Mouse (Mus musculus) G1E (cell line): ENCODE results near the gene Lrrc25.

Experiments
- CTCF ChIP-seq: IDR thresholded peaks from 2 replicates; pipeline ENCODE4 v1.5.1; 2012; ENCODE audit warnings: low read depth, low read length, inconsistent platforms, mixed read lengths
- GATA1 ChIP-seq: IDR thresholded peaks from 2 replicates; pipeline ENCODE4 v1.6.1; 2012; ENCODE audit warnings: borderline replicate concordance, low read length, inconsistent platforms, mixed read lengths
- GATA2 ChIP-seq: IDR thresholded peaks from 2 replicates; pipeline ENCODE4 v1.6.1; 2012; ENCODE audit warnings: low read depth, low read length, inconsistent platforms, borderline replicate concordance
- POLR2AphosphoS5 ChIP-seq: IDR thresholded peaks from 2 replicates; pipeline ENCODE4 v1.6.1; 2012; ENCODE audit warnings: low read depth, low read length, inconsistent platforms; ENCODE audit not compliant: insufficient replicate concordance
- TAL1 ChIP-seq: conservative IDR thresholded peaks from 2 replicates; pipeline ENCODE4 v1.6.1; 2012; ENCODE audit warnings: low read depth, low read length, inconsistent platforms, mixed read lengths

GRCm38 (mm10) chr8:70649324-70649723, 33.4 kb downstream of the Lrrc25 start:
- TF ChIP-seq CTCF: no peak
- TF ChIP-seq POLR2AphosphoS5: no peak
- no peak for TF ChIP-seq GATA1
- TF ChIP-seq GATA2: no peak
- no peak for TF ChIP-seq TAL1
